Mouse (Mus musculus) thymus, adult 2 months (tissue): Measurements from ENCODE around the gene Stk16. TPM values are rescaled to one million over a fixed set of nuclear protein-coding genes. Genes with fewer than 3 reads are reported as not detected.

Source experiments
- DNase-seq: peaks from one replicate; pipeline ENCODE4 v3.0.0; 2021
- H3K27ac ChIP-seq: fragments of 200-500 bp; 2 replicates; pipeline ENCODE4 v1.5.1; 2012; ENCODE audit warnings: low read length, control low read depth; ENCODE audit not compliant: control insufficient read depth, insufficient read depth
- H3K27me3 ChIP-seq: fragments of 200-500 bp; 2 replicates; pipeline ENCODE4 v1.6.1; 2012; ENCODE audit warnings: mild to moderate bottlenecking, low read length, moderate library complexity, mixed read lengths; ENCODE audit not compliant: control insufficient read depth, insufficient read depth
- H3K36me3 ChIP-seq: fragments of 200-500 bp; 2 replicates; pipeline ENCODE4 v1.6.1; 2012; ENCODE audit warnings: mild to moderate bottlenecking, low read length, moderate library complexity; ENCODE audit not compliant: control insufficient read depth, insufficient read depth
- H3K4me1 ChIP-seq: fragments of 200-500 bp; replicated peaks from 2 replicates; pipeline ENCODE4 v1.6.1; 2012; ENCODE audit warnings: low read length; ENCODE audit not compliant: control insufficient read depth, insufficient read depth
- H3K4me3 ChIP-seq: fragments of 200-500 bp; 2 replicates; pipeline ENCODE4 v1.5.1; 2012; ENCODE audit warnings: mild to moderate bottlenecking, low read length, control low read depth, moderate library complexity; ENCODE audit not compliant: control insufficient read depth, insufficient read depth
- CTCF ChIP-seq: fragments of 200-500 bp; IDR thresholded peaks from 2 replicates; pipeline ENCODE4 v1.5.1; 2012; ENCODE audit warnings: mild to moderate bottlenecking, control low read depth, low read length, moderate library complexity, borderline replicate concordance; ENCODE audit not compliant: control insufficient read depth, poor library complexity, insufficient read depth; ENCODE audit errors: extremely low read depth
- POLR2A ChIP-seq: fragments of 200-500 bp; IDR thresholded peaks from 2 replicates; pipeline ENCODE4 v1.6.1; 2012; ENCODE audit warnings: mild to moderate bottlenecking, low read length, control low read depth, moderate library complexity; ENCODE audit not compliant: control insufficient read depth, poor library complexity, insufficient read depth; ENCODE audit errors: extremely low read depth
- WGBS: fragments of 180-500 bp; shearing (Covaris S2); methylation state at CpG from one replicate; pipeline ENCODE4 v1.1.7; 2018; 5-methylcytosine and 5-hydroxymethylcytosine counted together
- polyA plus RNA-seq: library from polyadenylated mRNA; depleted of rRNA; stranded (reverse); fragments of >200 nt; gene quantifications from 2 replicates; pipeline ENCODE4 v1.2.3, GENCODE M21; 2012; rRNA removed

Gene Stk16
- polyA plus RNA-seq, 1 experiment = 340 TPM

- TF ChIP-seq POLR2A = no peak
- no peak for TF ChIP-seq CTCF
- no peaks in the 10 kb centered on the region for H3K4me1 ChIP-seq
- H3K36me3 ChIP-seq = no peaks in the 10 kb centered on the region
- peaks cover 7% of the 10 kb centered on the region; the same call in 1 of the 2 replicates for H3K27me3 ChIP-seq
- H3K4me3 ChIP-seq = no peak overlapping the region
- H3K27ac ChIP-seq = no peak overlapping the region
- DNase-seq = no peak
Measured at GRCm38 (mm10) chr1:75261278-75261677, 50.6 kb downstream of the Stk16 start.

DNA sequence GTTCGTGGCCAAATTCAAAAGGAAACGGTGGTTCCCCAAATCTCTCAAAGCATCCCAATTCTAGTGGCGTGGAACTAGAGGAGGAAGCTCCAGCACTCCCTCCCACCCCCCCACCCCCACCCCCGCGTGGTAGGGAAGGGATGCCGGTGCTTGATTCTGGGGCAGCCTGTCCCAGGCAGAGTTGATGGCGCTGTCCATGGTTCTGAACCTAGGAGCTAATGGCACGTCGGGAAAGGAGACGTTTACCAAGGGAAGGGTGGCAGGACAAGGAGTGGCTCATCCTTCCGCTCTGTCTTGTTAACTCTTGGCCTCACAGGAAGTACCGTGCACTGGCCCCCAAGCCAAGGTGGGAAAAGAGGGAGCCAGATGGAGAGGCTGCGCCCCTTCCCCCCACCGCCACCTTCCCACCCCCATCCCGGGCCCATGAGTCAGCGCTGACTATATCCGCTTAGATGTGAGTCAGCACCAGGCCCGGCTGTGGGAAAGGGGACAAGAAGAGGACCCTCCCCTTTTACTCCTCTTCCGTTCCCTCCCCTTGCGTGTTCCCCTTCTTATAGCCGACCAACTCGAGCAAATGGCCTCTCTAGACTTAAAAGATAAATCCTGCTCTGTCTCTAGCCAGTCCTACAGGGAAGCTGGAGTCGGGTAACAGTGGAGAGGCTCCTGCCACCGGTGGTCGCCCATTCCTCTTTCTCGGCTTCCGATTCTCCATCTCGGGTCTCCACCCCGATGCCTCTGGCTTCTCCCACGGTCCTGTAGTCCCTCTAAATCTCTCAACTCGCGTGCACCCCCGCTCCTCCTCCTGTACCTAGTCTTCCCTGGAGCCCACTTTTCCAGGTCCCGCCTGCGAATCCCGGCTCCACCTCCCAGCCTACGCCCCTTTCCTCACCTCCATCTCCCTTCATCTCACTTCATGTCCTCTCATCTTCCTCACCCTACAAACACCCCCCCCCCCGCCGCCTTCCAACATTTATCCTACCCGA lies 52.6 kb downstream of the Stk16 start:
- Histone ChIP-seq H3K4me3 (no peak overlapping the region), H3K36me3 (no peaks in the 10 kb centered on the region), H3K27me3 (peaks cover 7% of the 10 kb centered on the region; the same call in 1 of the 2 replicates), H3K27ac (no peak overlapping the region), H3K4me1 (no peaks in the 10 kb centered on the region)
- 4% methylated on average over 40 of the region's 40 CpGs for WGBS
- peak; percentile 54 for DNase-seq
- TF ChIP-seq CTCF (no peak), POLR2A (no peak)

DNA sequence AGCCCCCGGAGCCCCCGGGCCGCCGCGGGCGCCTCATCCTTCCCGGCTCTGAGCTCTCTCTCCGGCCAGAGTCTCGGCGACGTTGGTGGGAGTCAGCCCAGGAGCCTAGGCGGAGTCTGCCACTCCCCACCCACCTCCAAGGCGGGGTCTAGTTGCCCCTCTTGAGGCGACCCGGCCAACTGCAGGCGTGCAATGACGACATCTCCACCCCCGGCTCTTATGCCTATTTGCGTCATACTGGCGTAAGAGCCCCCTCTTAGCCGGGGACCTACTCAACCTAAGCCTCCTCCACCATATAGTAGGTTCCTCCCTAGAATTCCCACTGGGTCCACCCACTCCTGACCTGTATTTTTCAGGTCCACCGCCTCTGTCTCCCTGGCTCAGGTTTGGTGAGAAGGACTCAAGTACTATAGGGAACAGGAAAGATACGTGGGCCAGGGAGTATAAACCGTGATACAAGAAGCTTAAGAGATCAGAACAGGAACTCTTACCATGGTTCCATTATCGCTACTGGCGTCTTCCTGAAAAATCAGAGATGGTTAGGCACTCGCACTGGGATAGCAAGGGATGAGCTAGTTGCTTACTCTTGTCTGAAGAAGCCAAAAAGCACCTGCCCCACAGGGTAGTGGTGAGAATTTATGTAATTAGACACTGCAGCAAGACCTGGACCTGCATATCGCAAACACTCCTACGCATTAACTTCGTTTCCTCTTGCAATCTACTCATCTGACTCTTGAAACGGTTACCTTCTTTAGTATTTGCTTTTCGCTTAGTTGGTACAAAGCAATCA lies 53.6 kb downstream of the Stk16 start, which contains the start of gene Ptprn:
Gene Ptprn, minus strand, starts transcription at position 412 of the 790 bp plus-strand sequence.
- Histone ChIP-seq H3K4me1 (no peaks in the 10 kb centered on the region), H3K4me3 (no peak within 1 kb of the TSS), H3K27me3 (peaks cover 7% of the 10 kb centered on the region; the same call in 1 of the 2 replicates), H3K27ac (no peak within 1 kb of the TSS), H3K36me3 (no peaks in the 10 kb centered on the region)
- DNase-seq = no peak
- no peak for TF ChIP-seq CTCF
- TF ChIP-seq POLR2A = no peak
- 23% methylated on average over 32 of the region's 32 CpGs for WGBS

Other genes starting within 250 kb of the Stk16 start
- 4.7 and 5.5 TPM in 2 replicates for gene Nhej1, start 85.6 kb upstream of the Stk16 start, polyA plus RNA-seq
- 1.9 and 2.3 TPM in 2 replicates for gene Slc23a3, start 76.9 kb upstream of the Stk16 start, polyA plus RNA-seq
- gene Cnppd1, start 68.1 kb upstream of the Stk16 start, polyA plus RNA-seq = 126 and 141 TPM in 2 replicates
- gene Retreg2, start 68.1 kb upstream of the Stk16 start, polyA plus RNA-seq = 167 and 179 TPM in 2 replicates
- gene Zfand2b, start 42.2 kb upstream of the Stk16 start, polyA plus RNA-seq = 90.8 and 106 TPM in 2 replicates
- 10.2 and 10.9 TPM in 2 replicates for gene Abcb6, start 30.4 kb upstream of the Stk16 start, polyA plus RNA-seq
- 22.7 and 24.0 TPM in 2 replicates for gene Ankzf1, start 18.7 kb upstream of the Stk16 start, polyA plus RNA-seq
- 79.1 and 81.6 TPM in 2 replicates for gene Atg9a, start 18.6 kb upstream of the Stk16 start, polyA plus RNA-seq
- gene Glb1l, start within 50 bp of the Stk16 start, polyA plus RNA-seq = 11.7 and 14.4 TPM in 2 replicates
- 139 and 162 TPM in 2 replicates for gene Tuba4a, start 9.0 kb downstream of the Stk16 start, polyA plus RNA-seq
- not detected in 2 replicates for gene A630095N17Rik, start 21.3 kb downstream of the Stk16 start, polyA plus RNA-seq
- gene Dnajb2, start 25.6 kb downstream of the Stk16 start, polyA plus RNA-seq = 19.9 and 22.3 TPM in 2 replicates
- 2.6 and 3.0 TPM in 2 replicates for gene Ptprn, start 53.7 kb downstream of the Stk16 start, polyA plus RNA-seq
- 5.6 and 9.0 TPM in 2 replicates for gene Resp18, start 67.6 kb downstream of the Stk16 start, polyA plus RNA-seq
- gene Dnpep, start 107.2 kb downstream of the Stk16 start, polyA plus RNA-seq = 112 and 132 TPM in 2 replicates
- 6.8 and 31.6 TPM in 2 replicates for gene Des, start 149.5 kb downstream of the Stk16 start, polyA plus RNA-seq
- 11.0 and 12.1 TPM in 2 replicates for gene Speg, start 164.5 kb downstream of the Stk16 start, polyA plus RNA-seq
- 102 and 128 TPM in 2 replicates for gene Gmppa, start 225.1 kb downstream of the Stk16 start, polyA plus RNA-seq
- 0.05 TPM in 2 replicates for gene Asic4, start 239.6 kb downstream of the Stk16 start, polyA plus RNA-seq